Mouse (Mus musculus) brain, embryonic 14.5 days (tissue): ENCODE results near the gene S1pr4.

Experiments
- CTCF ChIP-seq: fragments of 200-500 bp; IDR thresholded peaks from 2 replicates; pipeline ENCODE4 v1.5.1; 2012; ENCODE audit warnings: inconsistent platforms, mild to moderate bottlenecking, moderate library complexity, borderline replicate concordance; ENCODE audit not compliant: insufficient read depth, insufficient read length; ENCODE audit errors: extremely low read depth
- POLR2A ChIP-seq: fragments of 200-500 bp; IDR thresholded peaks from 2 replicates; pipeline ENCODE4 v1.6.1; 2012; ENCODE audit warnings: mild to moderate bottlenecking, inconsistent platforms, borderline replicate concordance; ENCODE audit not compliant: poor library complexity, insufficient read depth, insufficient read length, severe bottlenecking; ENCODE audit errors: extremely low read depth

DNA sequence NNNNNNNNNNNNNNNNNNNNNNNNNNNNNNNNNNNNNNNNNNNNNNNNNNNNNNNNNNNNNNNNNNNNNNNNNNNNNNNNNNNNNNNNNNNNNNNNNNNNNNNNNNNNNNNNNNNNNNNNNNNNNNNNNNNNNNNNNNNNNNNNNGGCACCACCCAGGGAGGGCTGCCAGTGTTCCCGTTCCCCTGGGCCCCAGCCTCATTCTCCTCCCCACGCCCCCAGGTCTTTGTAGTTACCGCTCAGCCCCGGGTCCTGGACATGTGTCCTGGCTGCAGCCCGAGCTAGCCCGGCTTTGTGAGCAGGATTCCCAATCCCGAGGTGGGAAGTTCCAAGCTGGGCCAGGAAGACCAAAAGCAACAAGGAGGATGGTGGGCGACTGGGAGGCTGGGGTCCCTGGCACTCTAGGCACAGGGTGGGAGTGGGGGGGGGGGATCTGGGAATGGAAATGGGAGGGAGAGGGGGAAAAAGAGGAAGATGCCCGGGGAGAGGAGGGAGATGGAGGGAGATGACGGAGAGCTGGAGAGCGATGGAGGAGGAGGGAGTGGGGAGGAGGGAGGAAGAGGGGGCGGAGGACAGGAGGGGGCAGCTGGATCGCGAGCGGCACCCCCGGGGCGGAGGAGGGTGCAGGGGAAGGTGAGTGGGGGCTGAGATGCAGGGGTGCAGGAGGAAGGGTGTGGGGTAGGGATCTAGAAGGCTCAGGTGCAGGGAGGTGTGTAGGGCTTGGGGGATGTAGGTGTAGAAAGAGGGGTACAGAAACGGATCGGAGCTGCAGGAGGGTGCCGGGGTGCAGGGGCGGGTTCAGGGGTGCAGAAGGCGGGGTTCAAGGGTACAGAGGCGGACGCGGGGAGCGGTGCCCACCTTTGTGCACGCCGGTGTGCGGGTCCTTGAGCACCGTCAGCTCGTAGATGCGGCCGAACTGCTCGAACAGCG, 18.1 kb downstream of the S1pr4 start:
- TF ChIP-seq POLR2A (no peak), CTCF (no peak)
